Mouse (Mus musculus): ENCODE data around the gene Slc2a13.

- TF ChIP-seq POLR2A (IDR thresholded peaks at IDR 0.05; ENCODE audit: borderline replicate concordance, extremely low read depth, insufficient read depth, insufficient read length, poor library complexity, severe bottlenecking), result no peak
- TF ChIP-seq CTCF (IDR thresholded peaks at IDR 0.05; ENCODE audit: borderline replicate concordance, extremely low read depth, insufficient read depth, insufficient read length), result no peak
Measured at GRCm38 (mm10) chr15:91360495-91360894, 212.6 kb downstream of the Slc2a13 start.

Data from brain, embryonic 14.5 days (tissue).